Mouse (Mus musculus) frontal cortex, postnatal 10 days (tissue): ENCODE measurements around the gene Rgl2.
A peak's percentile ranks its signal among the peaks of the same experiment; 100 is the strongest.
"Not testable (repeated sequence)": the region's sequence is repeated elsewhere in the genome, so short reads cannot be mapped to it uniquely, and the experiment has no call there.

ENCODE experiments used
- DNase-seq, 2 experiments: peaks; one replicate each; pipeline ENCODE4 v3.0.0; 2022; ENCODE audit warnings: low spot score in 2 of 2, mixed read lengths in 1 of 2

The Rgl2 gene

GRCm38 (mm10) chr17:33968489-33968888, 39.1 kb downstream of the Rgl2 start:
- peak in 1 of 2 experiments; percentile 65 for DNase-seq

- no peak for DNase-seq
These were observed 39.6 kb downstream of the Rgl2 start for GRCm38 (mm10) chr17:33968927-33969326.

GRCm38 (mm10) chr17:33969394-33969793, 40.1 kb downstream of the Rgl2 start:
- DNase-seq, result no peak

GRCm38 (mm10) chr17:33972691-33973090, 43.3 kb downstream of the Rgl2 start:
- DNase-seq, result no peak

GRCm38 (mm10) chr17:33973572-33973971, 44.2 kb downstream of the Rgl2 start:
- DNase-seq, result no peak

GRCm38 (mm10) chr17:33977861-33978557, 48.7 kb downstream of the Rgl2 start:
- no peak for DNase-seq

- no peak for DNase-seq
These were observed 49.3 kb downstream of the Rgl2 start for GRCm38 (mm10) chr17:33978631-33979031.

GRCm38 (mm10) chr17:33979512-33980050, 50.2 kb downstream of the Rgl2 start:
- DNase-seq, result no peak

GRCm38 (mm10) chr17:33980181-33981035, 51.1 kb downstream of the Rgl2 start:
- DNase-seq, result no peak

GRCm38 (mm10) chr17:33981192-33981909, 52.0 kb downstream of the Rgl2 start:
- peak; percentile 84 to 87 for DNase-seq

- DNase-seq, result not testable (repeated sequence)
These were observed 52.8 kb downstream of the Rgl2 start for GRCm38 (mm10) chr17:33982136-33982535.
